Mouse (Mus musculus): Measurements from ENCODE around the gene Tbc1d10c.

DNA sequence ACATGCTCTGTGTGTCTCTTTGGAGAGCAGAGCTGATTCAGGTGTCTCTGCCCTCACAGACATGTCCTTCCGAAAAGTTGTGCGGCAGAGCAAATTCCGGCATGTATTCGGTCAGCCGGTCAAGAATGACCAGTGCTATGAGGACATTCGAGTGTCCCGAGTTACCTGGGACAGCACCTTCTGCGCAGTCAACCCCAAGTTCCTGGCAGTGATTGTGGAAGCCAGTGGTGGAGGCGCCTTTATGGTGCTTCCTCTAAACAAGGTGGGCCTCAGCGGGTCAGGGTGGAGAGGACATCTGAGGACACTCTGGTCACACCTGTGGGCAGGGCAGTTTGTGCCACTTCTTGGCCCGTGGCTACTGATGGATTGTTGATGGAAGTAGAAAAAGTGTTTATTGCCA, 41.8 kb downstream of the Tbc1d10c start:
- no peak for TF ChIP-seq POLR2A (IDR thresholded peaks at IDR 0.05; ENCODE audit: low read depth, low read length)
- no peak for TF ChIP-seq CTCF (IDR thresholded peaks at IDR 0.05; ENCODE audit: extremely low read depth, insufficient read length, insufficient replicate concordance, low read depth, low read length)
